Mouse (Mus musculus): ENCODE results near the gene Gpc1. TPM values are rescaled to one million over a fixed set of nuclear protein-coding genes. Genes with fewer than 3 reads are reported as not detected.

Gene Gpc1
- polyA plus RNA-seq, 1 experiment from 2014 or later, result 57.1 TPM

DNA sequence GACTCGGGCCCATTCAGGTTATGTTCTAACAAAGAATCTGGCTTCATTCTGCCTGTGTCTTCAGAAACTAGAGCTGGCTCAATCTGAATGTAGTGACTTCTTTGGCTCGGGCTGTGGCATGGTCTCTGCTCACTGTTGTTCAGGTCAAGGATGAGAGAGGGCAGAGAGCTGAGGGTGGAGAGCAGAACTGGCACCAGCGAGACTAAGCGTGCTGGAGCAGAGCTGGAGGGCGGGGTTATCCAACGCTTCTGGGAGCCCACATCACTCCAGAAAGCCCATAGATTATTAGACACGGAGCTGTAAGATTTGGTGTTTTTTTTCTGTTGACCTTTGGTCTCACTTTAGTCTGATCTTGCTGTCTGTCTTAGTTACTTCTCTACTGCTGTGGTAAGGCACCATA lies 41.2 kb downstream of the Gpc1 start:
- no peak for ATAC-seq (ENCODE audit: low FRiP score)
- Histone ChIP-seq H3K4me2 (no peak overlapping the region), H3K36me3 (no peaks in the 10 kb centered on the region), H3K4me3 (no peak overlapping the region), H3K9ac (no peak overlapping the region), H3K9me3 (no peaks in the 10 kb centered on the region), H3K27me3 (no peaks in the 10 kb centered on the region), H3K27ac (no peak overlapping the region), H3K4me1 (replicated peaks) (no peaks in the 10 kb centered on the region)
- 86% methylated on average over 7 of the region's 7 CpGs for WGBS

DNA sequence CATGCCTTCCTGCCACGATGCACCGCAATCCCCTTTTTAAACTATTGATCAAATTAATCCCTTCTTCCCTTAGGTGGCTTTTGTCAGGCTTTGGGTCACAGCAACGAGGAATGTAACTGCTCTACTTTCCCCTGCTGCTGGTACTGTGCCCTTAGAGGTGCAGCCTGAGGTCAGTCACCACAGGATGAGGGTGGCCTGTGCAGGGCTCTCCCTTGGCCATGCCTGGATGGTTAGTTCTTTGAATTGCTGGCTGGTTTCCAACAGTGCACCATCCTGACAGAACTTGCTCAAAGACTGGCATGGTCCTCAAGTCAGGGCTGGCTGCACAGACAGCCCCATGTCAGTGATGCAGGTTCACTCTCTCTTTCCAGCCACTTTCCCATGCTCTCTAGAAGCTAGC lies 42.6 kb downstream of the Gpc1 start:
- Histone ChIP-seq H3K9me3 (no peaks in the 10 kb centered on the region), H3K4me3 (no peak overlapping the region), H3K27me3 (no peaks in the 10 kb centered on the region), H3K27ac (no peak overlapping the region), H3K4me2 (no peak overlapping the region), H3K9ac (no peak overlapping the region), H3K36me3 (no peaks in the 10 kb centered on the region), H3K4me1 (replicated peaks) (no peaks in the 10 kb centered on the region)
- ATAC-seq (ENCODE audit: low FRiP score), result no peak
- 88% methylated on average over 3 of the region's 3 CpGs for WGBS

DNA sequence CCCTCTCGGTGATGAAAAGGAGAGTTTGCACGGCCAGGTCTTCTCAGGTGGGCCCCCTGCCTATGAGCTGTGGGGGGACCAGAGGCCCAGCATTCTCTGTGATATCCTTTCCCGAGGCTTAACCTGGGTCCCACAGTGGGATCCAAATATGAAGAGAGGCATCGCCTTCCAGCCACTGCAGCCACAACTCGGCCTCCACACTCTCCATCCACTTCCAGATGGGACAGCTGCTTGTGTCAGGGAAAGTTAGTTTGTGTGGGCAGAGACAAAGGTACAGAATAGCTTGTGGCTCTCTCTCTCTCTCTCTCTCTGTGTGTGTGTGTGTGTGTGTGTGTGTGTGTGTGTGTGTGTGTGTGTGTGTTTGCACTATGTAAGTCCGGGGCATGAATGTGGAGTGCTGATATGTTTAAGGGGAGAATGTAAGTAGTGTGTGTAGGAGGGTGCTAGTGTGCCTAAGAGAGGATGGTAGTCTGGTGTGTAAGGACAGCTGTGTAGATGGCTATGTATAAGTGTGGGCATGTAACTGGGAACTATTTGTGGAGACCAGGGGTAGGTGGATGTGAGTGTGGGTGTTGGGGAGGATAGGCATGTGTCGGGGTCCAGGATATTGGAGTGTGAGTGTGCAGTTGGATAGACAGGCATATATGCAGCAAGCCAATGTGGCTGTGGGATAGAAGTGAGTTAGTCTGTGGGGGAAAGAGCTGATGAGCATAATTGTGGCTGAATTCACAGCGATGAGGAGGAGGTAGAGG lies 44.1 kb downstream of the Gpc1 start:
- no peak overlapping the region for H3K27ac ChIP-seq
- 85% methylated on average over 8 of the region's 8 CpGs for WGBS
- H3K4me3 ChIP-seq, result no peak overlapping the region
- no peaks in the 10 kb centered on the region for H3K9me3 ChIP-seq
- H3K4me2 ChIP-seq, result no peak overlapping the region
- H3K27me3 ChIP-seq, result no peaks in the 10 kb centered on the region
- ATAC-seq (ENCODE audit: low FRiP score), result no peak
- no peaks in the 10 kb centered on the region for H3K4me1 ChIP-seq (replicated peaks)
- no peak overlapping the region for H3K9ac ChIP-seq
- H3K36me3 ChIP-seq, result no peaks in the 10 kb centered on the region

DNA sequence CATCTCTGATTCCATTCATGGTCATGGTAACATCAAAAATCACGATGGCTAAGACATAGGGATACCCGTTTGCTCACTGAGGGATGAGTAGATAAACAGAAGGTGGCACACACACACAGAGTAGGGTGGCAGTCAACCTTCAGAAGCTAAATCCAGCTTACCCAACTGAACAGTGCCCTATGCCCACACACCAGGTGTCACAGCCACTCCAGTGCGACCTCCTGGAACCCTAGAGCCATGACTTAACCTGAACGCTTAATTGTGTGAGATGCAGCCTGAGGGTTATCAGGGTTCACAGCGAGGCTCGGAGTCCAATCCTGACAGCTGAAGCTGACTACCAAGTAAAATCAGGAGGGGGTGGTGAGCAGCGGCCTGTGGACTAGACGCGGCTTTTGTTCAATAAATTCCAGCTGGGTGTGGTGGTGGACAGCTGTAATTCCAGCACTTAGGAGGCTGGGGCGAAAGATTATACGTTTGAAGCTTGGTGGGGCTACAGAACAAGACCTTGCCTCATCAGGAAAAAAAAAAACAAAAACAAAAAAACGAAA lies 46.1 kb downstream of the Gpc1 start:
- no peak overlapping the region for H3K27ac ChIP-seq
- no peaks in the 10 kb centered on the region for H3K27me3 ChIP-seq
- H3K4me2 ChIP-seq, result no peak overlapping the region
- no peak overlapping the region for H3K4me3 ChIP-seq
- H3K36me3 ChIP-seq, result no peaks in the 10 kb centered on the region
- 69% methylated on average over 12 of the region's 12 CpGs for WGBS
- H3K4me1 ChIP-seq (replicated peaks), result no peaks in the 10 kb centered on the region
- no peak for ATAC-seq (ENCODE audit: low FRiP score)
- H3K9me3 ChIP-seq, result no peaks in the 10 kb centered on the region
- H3K9ac ChIP-seq, result no peak overlapping the region

DNA sequence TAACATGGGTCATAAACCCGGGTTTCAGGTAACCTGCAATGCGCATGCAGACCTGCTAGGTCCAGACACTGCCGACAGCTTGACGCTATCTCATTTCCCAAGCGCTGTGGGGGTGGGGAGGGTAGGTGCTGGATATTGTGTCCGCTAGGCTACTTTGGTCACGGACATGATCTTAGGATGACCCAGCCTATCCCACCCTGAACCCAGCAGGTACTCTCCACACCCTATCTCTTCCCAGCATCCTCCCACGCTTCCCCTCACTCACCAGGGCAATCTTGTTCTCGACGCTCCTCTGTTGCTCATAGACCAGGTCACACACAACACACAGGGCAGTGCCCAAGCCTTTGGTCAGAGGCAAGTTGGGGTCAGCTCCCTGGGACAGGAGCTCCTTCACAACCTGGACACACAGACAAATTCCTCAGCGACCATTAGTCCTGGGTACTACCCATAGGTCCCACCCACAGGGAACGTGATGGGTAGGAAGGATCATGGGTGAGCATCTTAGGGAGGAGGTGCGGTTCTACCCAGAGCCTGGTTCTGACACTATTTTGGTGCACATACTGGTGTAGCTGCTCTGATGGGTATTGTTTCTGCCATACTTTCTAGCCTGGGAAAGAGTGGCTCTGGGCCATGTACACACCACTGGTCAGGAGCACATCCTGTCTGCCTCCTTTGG lies 46.8 kb downstream of the Gpc1 start:
- Histone ChIP-seq H3K36me3 (no peaks in the 10 kb centered on the region), H3K4me1 (replicated peaks) (no peaks in the 10 kb centered on the region), H3K9me3 (no peaks in the 10 kb centered on the region), H3K4me2 (no peak overlapping the region), H3K27me3 (no peaks in the 10 kb centered on the region), H3K27ac (no peak overlapping the region), H3K4me3 (no peak overlapping the region), H3K9ac (no peak overlapping the region)
- 88% methylated on average over 13 of the region's 13 CpGs for WGBS
- no peak for ATAC-seq (ENCODE audit: low FRiP score)

DNA sequence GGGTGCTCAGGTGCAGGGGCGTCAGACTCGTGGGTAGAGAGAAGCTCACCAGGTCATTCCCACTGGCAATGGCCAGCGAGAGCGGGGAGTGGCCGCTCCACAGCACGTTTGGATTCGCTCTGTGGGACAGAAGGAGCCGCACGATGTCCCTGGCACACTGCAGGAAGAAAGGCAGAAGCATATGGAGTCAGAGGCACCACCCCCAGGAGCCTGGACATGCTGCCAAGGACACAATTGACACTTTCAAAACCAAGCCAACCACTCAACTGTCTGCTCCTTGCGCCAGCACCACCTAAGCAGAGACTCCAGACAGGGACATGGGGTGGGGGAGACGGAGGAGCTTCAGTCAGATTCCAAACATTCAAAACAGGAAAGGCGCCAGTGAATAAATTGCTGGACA lies 47.8 kb downstream of the Gpc1 start:
- H3K4me3 ChIP-seq, result no peak overlapping the region
- WGBS, result 86% methylated on average over 12 of the region's 12 CpGs
- no peak for ATAC-seq (ENCODE audit: low FRiP score)
- no peaks in the 10 kb centered on the region for H3K9me3 ChIP-seq
- no peak overlapping the region for H3K4me2 ChIP-seq
- no peaks in the 10 kb centered on the region for H3K4me1 ChIP-seq (replicated peaks)
- H3K27ac ChIP-seq, result no peak overlapping the region
- no peaks in the 10 kb centered on the region for H3K36me3 ChIP-seq
- H3K9ac ChIP-seq, result no peak overlapping the region
- H3K27me3 ChIP-seq, result 0 out of 2 replicates have a peak, but pooled peaks cover 3% of the 10 kb centered on the region

DNA sequence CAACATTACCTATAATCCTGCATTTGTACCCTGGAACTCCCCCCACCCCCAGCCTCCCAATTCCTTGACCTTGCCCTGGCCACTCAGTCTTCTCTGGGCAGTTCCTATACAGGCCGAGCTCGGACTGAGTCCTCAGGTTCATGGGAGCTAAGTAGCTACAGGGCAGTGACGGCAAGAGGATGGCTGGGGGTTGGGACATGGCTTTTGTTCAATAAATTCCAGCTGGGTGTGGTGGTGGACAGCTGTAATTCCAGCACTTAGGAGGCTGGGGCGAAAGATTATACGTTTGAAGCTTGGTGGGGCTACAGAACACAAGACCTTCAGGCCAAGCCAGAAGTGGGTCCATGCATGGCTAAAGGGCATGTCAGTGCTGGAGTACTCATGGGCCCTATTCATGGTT lies 48.7 kb downstream of the Gpc1 start:
- no peaks in the 10 kb centered on the region for H3K36me3 ChIP-seq
- no peak overlapping the region for H3K27ac ChIP-seq
- H3K4me3 ChIP-seq, result no peak overlapping the region
- H3K9ac ChIP-seq, result no peak overlapping the region
- WGBS, result 84% methylated on average over 5 of the region's 5 CpGs
- no peaks in the 10 kb centered on the region for H3K4me1 ChIP-seq (replicated peaks)
- no peak for ATAC-seq (ENCODE audit: low FRiP score)
- 0 out of 2 replicates have a peak, but pooled peaks cover 3% of the 10 kb centered on the region for H3K27me3 ChIP-seq
- no peak overlapping the region for H3K4me2 ChIP-seq
- no peaks in the 10 kb centered on the region for H3K9me3 ChIP-seq

DNA sequence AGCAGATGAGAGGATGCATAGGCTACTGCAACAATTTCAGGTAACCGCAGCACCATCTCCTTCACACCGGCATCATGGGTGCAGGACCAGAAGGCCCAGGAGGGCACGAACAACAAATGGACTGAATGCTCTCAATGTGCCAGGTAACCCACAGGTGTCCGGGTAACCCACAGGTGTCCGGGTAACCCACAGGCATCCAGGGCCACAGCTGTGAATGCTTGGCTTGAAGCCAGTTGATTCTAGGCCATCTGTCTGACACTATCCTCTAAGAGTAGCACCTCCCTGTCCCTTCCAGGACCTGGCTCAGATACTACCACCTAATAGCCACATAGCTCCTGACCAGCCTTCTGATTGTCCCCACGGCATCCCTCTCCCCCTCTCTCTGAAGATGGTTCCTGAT lies 50.5 kb downstream of the Gpc1 start:
- Histone ChIP-seq H3K27ac (no peak overlapping the region), H3K4me2 (no peak overlapping the region), H3K9ac (no peak overlapping the region), H3K9me3 (no peaks in the 10 kb centered on the region), H3K4me3 (no peak overlapping the region), H3K27me3 (0 out of 2 replicates have a peak, but pooled peaks cover 3% of the 10 kb centered on the region), H3K36me3 (no peaks in the 10 kb centered on the region), H3K4me1 (replicated peaks) (no peaks in the 10 kb centered on the region)
- WGBS, result 93% methylated on average over 6 of the region's 6 CpGs
- no peak for ATAC-seq (ENCODE audit: low FRiP score)

DNA sequence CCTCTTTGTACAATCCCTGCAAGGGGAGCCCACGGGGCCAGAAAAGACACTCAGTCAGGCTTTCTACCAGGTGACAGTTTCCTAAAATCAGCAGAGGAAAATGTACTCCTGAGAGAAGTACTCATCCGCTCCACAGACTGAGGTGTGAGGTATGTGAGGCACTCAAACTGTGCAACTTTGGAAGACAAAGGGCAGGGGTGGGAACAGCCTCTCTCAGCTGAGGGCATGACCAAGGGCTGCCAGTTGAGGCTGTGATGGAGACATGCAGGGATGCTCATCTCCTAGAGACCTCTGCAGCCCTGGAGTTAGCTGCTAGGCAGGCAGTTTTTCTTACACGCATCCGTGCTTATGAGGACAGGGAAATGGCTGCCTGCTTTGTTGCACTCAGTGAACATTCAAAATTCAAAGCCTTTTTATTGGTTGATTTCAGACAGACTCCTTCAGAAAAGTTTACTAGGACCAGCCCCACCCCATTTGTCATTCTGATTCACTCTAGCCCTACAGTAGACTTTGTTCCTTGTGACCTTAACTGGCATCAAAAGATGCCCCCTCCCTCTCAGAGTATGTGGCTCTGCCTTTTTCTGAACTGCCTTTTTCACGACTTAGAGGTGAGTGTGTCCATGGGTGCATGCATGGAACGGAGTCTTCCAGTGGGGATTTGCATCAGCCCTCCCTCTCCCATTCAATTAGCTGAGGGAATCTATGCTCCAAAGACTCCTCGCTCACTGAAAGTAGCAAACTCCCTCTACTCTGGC lies 57.6 kb downstream of the Gpc1 start:
- no peak overlapping the region for H3K4me3 ChIP-seq
- no peak for ATAC-seq (ENCODE audit: low FRiP score)
- no peak overlapping the region for H3K4me2 ChIP-seq
- 75% methylated on average over 7 of the region's 7 CpGs for WGBS
- no peak overlapping the region for H3K9ac ChIP-seq
- no peaks in the 10 kb centered on the region for H3K27me3 ChIP-seq
- no peaks in the 10 kb centered on the region for H3K4me1 ChIP-seq (replicated peaks)
- H3K9me3 ChIP-seq, result no peaks in the 10 kb centered on the region
- H3K36me3 ChIP-seq, result no peaks in the 10 kb centered on the region
- H3K27ac ChIP-seq, result no peak overlapping the region

DNA sequence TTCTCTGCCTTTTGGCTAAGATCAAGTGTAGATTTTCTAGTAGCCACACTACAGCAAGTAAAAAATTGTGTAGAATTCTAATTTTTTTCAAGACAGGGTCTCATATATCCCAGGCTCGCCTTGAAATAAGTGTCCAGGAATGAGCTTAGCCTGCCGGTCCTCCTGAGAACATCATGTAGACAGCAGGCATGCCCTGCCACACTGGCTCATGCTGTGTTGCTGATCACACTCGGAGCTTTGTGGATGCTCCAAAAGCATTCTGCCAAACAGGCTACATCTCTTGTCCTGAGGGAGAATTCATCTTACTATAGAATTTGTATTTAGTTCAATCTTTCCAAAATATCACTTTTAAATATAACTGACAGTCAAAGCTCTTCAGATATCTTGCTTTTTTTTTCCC lies 61.3 kb downstream of the Gpc1 start:
- no peak overlapping the region for H3K4me2 ChIP-seq
- 77% methylated on average over 3 of the region's 3 CpGs for WGBS
- peaks cover 4% of the 10 kb centered on the region; the same call in 1 of the 2 replicates for H3K27me3 ChIP-seq

DNA sequence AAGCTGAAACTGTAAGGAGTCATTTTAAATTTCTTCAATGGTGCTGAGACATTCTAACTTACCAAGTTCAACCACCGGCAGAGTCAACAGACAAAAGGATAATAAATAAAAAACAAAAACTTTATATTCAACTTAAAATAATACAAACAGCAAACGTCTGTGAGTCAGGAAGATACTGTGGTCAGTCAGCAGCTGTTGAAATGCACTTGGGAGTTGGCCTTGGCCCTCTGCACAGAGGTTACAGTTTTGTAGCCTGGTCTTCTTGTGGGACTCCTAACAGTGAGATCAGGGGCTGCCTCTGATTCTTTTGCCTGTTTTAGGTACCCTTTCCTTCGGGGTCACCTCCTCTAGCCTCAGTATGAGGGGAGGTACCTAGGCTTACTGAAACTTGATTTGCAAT lies 62.5 kb downstream of the Gpc1 start:
- no peaks in the 10 kb centered on the region for H3K36me3 ChIP-seq
- H3K4me3 ChIP-seq, result no peak overlapping the region
- peaks cover 6% of the 10 kb centered on the region; the same call in 1 of the 2 replicates for H3K27me3 ChIP-seq
- H3K27ac ChIP-seq, result no peak overlapping the region
- H3K9ac ChIP-seq, result no peak overlapping the region
- H3K4me1 ChIP-seq (replicated peaks), result no peaks in the 10 kb centered on the region
- H3K9me3 ChIP-seq, result no peaks in the 10 kb centered on the region
- ATAC-seq (ENCODE audit: low FRiP score), result no peak
- 66% methylated on average over 3 of the region's 3 CpGs for WGBS
- H3K4me2 ChIP-seq, result no peak overlapping the region

More for the DNA sequence above, 61.3 kb downstream of the Gpc1 start:
- Histone ChIP-seq H3K4me3 (no peak overlapping the region), H3K27ac (no peak overlapping the region), H3K4me1 (replicated peaks) (no peaks in the 10 kb centered on the region), H3K9ac (no peak overlapping the region), H3K9me3 (no peaks in the 10 kb centered on the region), H3K36me3 (no peaks in the 10 kb centered on the region)
- ATAC-seq (ENCODE audit: low FRiP score), result no peak

DNA sequence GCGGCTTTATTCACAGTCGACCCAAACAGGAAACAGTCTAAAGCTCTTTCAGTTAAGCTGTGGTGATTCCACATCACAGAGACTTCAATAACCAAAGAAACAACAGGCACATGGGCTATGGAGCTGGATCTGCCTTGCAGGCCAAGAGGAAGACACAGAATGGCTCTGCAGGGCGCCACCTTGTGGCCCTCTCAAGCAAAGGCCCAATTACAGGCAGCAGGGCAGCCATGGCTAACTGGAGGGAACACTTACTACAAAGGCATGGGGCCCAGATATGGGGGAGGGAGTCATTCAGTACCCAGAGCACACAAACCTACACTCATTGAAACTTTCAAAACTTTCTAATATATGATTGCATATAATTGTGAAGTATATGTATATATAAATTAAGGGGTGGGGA lies 63.6 kb downstream of the Gpc1 start:
- Histone ChIP-seq H3K4me1 (replicated peaks) (no peaks in the 10 kb centered on the region), H3K36me3 (no peaks in the 10 kb centered on the region), H3K27me3 (peaks cover 16% of the 10 kb centered on the region), H3K27ac (no peak overlapping the region), H3K9ac (no peak overlapping the region), H3K4me3 (no peak overlapping the region), H3K9me3 (no peaks in the 10 kb centered on the region), H3K4me2 (no peak overlapping the region)
- ATAC-seq (ENCODE audit: low FRiP score), result peak; percentile 75
- 11% methylated on average over 3 of the region's 3 CpGs for WGBS

Data from hindbrain, embryonic 13.5 days (tissue).